Mouse (Mus musculus) bone marrow, adult 2 months (tissue): ENCODE measurements around the gene Dpy19l3. TPM values are rescaled to one million over a fixed set of nuclear protein-coding genes. Genes with fewer than 3 reads are reported as not detected.

Experiments
- H3K27ac ChIP-seq: fragments of 200-500 bp; 2 replicates; pipeline ENCODE4 v1.5.1; 2012; ENCODE audit warnings: low read depth, mild to moderate bottlenecking, control low read depth, inconsistent platforms, low read length; ENCODE audit not compliant: control insufficient read depth, poor library complexity, insufficient read depth
- H3K4me1 ChIP-seq: fragments of 200-500 bp; 2 replicates; pipeline ENCODE4 v1.6.1; 2011; ENCODE audit warnings: low read length; ENCODE audit not compliant: control insufficient read depth, insufficient read depth
- H3K4me3 ChIP-seq: fragments of 200-500 bp; replicated peaks from 2 replicates; pipeline ENCODE3; 2011; ENCODE audit warnings: mild to moderate bottlenecking, low read depth, low read length, control low read depth; ENCODE audit not compliant: control insufficient read depth
- CTCF ChIP-seq: fragments of 200-500 bp; IDR thresholded peaks from 2 replicates; pipeline ENCODE4 v1.5.1; 2011; ENCODE audit warnings: low read length, control low read depth; ENCODE audit not compliant: control insufficient read depth, insufficient read depth
- POLR2A ChIP-seq: fragments of 200-500 bp; IDR thresholded peaks from 2 replicates; pipeline ENCODE4 v1.6.1; 2011; ENCODE audit warnings: low read depth, mild to moderate bottlenecking, control low read depth, low read length, borderline replicate concordance; ENCODE audit not compliant: control insufficient read depth
- WGBS: fragments of 180-500 bp; shearing (Covaris S2); methylation state at CpG from one replicate; pipeline ENCODE4 v1.1.7; 2018; 5-methylcytosine and 5-hydroxymethylcytosine counted together
- polyA plus RNA-seq: library from polyadenylated mRNA; stranded (reverse); fragments of >200 nt; gene quantifications from 2 replicates; pipeline ENCODE4 v1.2.4, GENCODE M21; 2011; ENCODE audit warnings: low replicate concordance; ENCODE audit not compliant: missing spikeins, insufficient read depth, insufficient read length

Dpy19l3 gene
- polyA plus RNA-seq, 1 experiment, result 3.1 TPM

DNA sequence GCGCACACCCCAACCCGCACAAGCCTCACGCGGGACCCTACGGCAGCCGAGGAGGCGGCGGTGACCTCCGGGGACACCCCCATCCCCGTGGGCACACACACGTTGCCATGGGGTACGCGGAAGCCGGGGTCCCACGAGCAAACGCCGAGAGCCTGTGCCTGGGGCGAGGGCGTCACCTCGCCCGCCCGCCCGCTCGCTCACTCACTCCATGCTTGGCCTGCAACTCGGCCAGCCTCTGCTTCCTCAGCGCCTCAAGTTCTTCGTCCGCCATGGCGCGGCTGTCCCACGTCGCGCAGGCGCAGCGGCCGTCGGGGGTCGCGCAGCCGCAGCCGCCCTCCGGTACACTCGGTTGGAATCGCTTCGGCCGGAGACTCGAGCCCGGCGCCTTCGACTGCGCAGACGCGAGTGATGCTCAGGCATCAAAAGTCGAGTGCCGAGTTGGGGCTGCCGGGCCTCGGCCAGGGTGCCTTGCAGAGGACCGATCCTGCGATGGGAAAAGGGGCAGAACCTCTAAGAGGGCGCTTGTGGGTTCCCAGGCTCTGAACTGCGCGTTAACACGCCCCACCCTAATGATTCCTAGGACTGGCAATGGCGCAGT lies 107.1 kb downstream of the Dpy19l3 start, which contains the start of gene Pdcd5:
Gene Pdcd5 (minus strand): TSS at position 421 of the 598 bp plus-strand sequence.
- H3K4me1 ChIP-seq, result no peaks in the 10 kb centered on the region; the same call in 1 of the 2 replicates
- H3K27ac ChIP-seq, result peak within 1 kb of the TSS; percentile 36; the same call in 1 of the 2 replicates
- H3K4me3 ChIP-seq, result peak within 1 kb of the TSS; percentile 90
- TF ChIP-seq CTCF (no peak), POLR2A (peak; percentile 44; the same call in 1 of the 2 replicates)
- WGBS, result under 1% methylated on average over 63 of the region's 64 CpGs

GRCm38 (mm10) chr7:35646317-35647081 lies 107.8 kb downstream of the Dpy19l3 start:
- peak overlapping the region; percentile 90 for H3K4me3 ChIP-seq
- H3K4me1 ChIP-seq, result no peaks in the 10 kb centered on the region; the same call in 1 of the 2 replicates
- peak overlapping the region; percentile 36; the same call in 1 of the 2 replicates for H3K27ac ChIP-seq
- WGBS, result 10% methylated on average over 34 of the region's 34 CpGs
- TF ChIP-seq CTCF, result no peak
- no peak for TF ChIP-seq POLR2A

GRCm38 (mm10) chr7:35640072-35640471 lies 114.2 kb downstream of the Dpy19l3 start:
- 84% methylated on average over 6 of the region's 6 CpGs for WGBS
- TF ChIP-seq CTCF (no peak), POLR2A (no peak)
- Histone ChIP-seq H3K27ac (no peak overlapping the region), H3K4me3 (no peak overlapping the region), H3K4me1 (no peaks in the 10 kb centered on the region)

- 87% methylated on average over 9 of the region's 9 CpGs for WGBS
- TF ChIP-seq POLR2A (no peak), CTCF (no peak)
- no peak overlapping the region for H3K27ac ChIP-seq
Measured at GRCm38 (mm10) chr7:35636874-35637273, 117.4 kb downstream of the Dpy19l3 start.

DNA sequence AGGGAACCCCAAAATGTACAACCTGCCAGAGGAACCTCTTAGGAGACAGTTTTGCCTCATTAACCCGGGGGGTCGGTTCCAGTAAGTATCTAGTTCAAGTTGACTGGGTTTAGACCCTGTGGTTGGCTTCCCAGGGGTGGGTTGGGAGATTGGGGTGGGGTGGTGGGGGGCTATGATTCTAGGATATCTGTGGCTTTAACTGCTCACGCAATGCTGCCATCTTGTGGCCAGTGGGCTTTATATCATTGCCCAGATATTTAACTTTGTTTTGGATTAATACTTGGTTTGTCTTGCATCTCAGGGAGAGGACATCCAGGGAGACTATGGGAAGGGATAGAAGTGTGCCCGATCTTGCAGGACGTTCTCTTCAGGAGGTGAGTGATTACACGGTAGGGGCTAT lies 118.0 kb downstream of the Dpy19l3 start:
- TF ChIP-seq CTCF (peak; percentile 37), POLR2A (no peak)
- 68% methylated on average over 6 of the region's 6 CpGs for whole genome bisulfite sequencing
- Histone ChIP-seq H3K27ac (no peak overlapping the region), H3K4me1 (no peaks in the 10 kb centered on the region), H3K4me3 (no peak overlapping the region)

More at GRCm38 (mm10) chr7:35636874-35637273, 117.4 kb downstream of the Dpy19l3 start:
- Histone ChIP-seq H3K4me1 (no peaks in the 10 kb centered on the region), H3K4me3 (no peak overlapping the region)

Other genes with a start within 250 kb of the Dpy19l3 start
- gene Tdrd12, start 216.7 kb downstream of the Dpy19l3 start, polyA plus RNA-seq, result 2.3 TPM in 1 of 2 replicates, not detected in the other
- gene Nudt19, start 198.2 kb downstream of the Dpy19l3 start, polyA plus RNA-seq, result 29.6 and 39.4 TPM in 2 replicates
- gene Rgs9bp, start 168.9 kb downstream of the Dpy19l3 start, polyA plus RNA-seq, result 0.29 and 0.45 TPM in 2 replicates
- gene Ankrd27, start 168.2 kb downstream of the Dpy19l3 start, polyA plus RNA-seq, result 12.8 and 20.7 TPM in 2 replicates
- gene Pdcd5, start 106.9 kb downstream of the Dpy19l3 start, polyA plus RNA-seq, result 53.5 and 89.4 TPM in 2 replicates
- gene Zfp507, start 48.5 kb upstream of the Dpy19l3 start, polyA plus RNA-seq, result 4.9 and 12.2 TPM in 2 replicates